In genomic region chr4:133690252-133690651, GRCm38 (mm10) we compare ENCODE assay signal across 8 mouse cellular contexts. TPM values are rescaled to one million over a fixed set of nuclear protein-coding genes. Genes with fewer than 3 reads are reported as not detected.
DNase-seq lines count a peak whose midpoint lies in the region; ATAC-seq and TF ChIP-seq lines count a peak whose summit lies in the region.

No protein-coding gene starts in this region.

- DNase-seq in heart, adult 18-20 months, result peak; percentile 53 to 57
- DNase-seq in heart, embryonic 10.5 days (ENCODE audit: low spot score), result no peak
- DNase-seq in adipocyte (ENCODE audit: low spot score), result peak; percentile 74
- DNase-seq in limb, embryonic 14.5 days (ENCODE audit: low spot score), result peak; percentile 82
- DNase-seq in thymus, postnatal 25 days, result no peak
- no peak for DNase-seq in left cerebral cortex, adult 11 months (ENCODE audit: low spot score)
- DNase-seq in urinary bladder, postnatal 36 days (ENCODE audit: low spot score in 2 of 2), result no peak

- no peak overlapping the region for H3K4me3 ChIP-seq in heart, embryonic 10.5 days
- H3K4me3 ChIP-seq in heart, embryonic 16.5 days (ENCODE audit: low read length), result no peak overlapping the region
- no peak overlapping the region for H3K4me3 ChIP-seq in limb, embryonic 14.5 days (replicated peaks; ENCODE audit: low read length)

- H3K9me3 ChIP-seq in heart, embryonic 10.5 days, result no peaks in the 10 kb centered on the region
- no peaks in the 10 kb centered on the region for H3K9me3 ChIP-seq in heart, embryonic 16.5 days (replicated peaks; ENCODE audit: control insufficient read depth, low read length)
- H3K9me3 ChIP-seq in limb, embryonic 14.5 days (ENCODE audit: control insufficient read depth, low read length), result no peaks in the 10 kb centered on the region

- WGBS in heart, embryonic 10.5 days, result 43% methylated on average over 5 of the region's 5 CpGs
- WGBS in heart, embryonic 16.5 days, result 18% methylated on average over 5 of the region's 5 CpGs
- 16% methylated on average over 5 of the region's 5 CpGs for WGBS in limb, embryonic 14.5 days

- no peak for TF ChIP-seq POLR2A in limb, embryonic 14.5 days (IDR thresholded peaks at IDR 0.05; ENCODE audit: borderline replicate concordance, extremely low read depth, insufficient read depth, insufficient read length)

- peaks cover 12% of the 10 kb centered on the region for H3K4me1 ChIP-seq in heart, embryonic 10.5 days
- peaks cover 29% of the 10 kb centered on the region for H3K4me1 ChIP-seq in heart, embryonic 16.5 days (ENCODE audit: control insufficient read depth, insufficient read depth, low read length)
- H3K4me1 ChIP-seq in limb, embryonic 14.5 days (ENCODE audit: control insufficient read depth, insufficient read depth, low read length), result peaks cover 11% of the 10 kb centered on the region

- H3K27me3 ChIP-seq in heart, embryonic 10.5 days (ENCODE audit: insufficient read depth, poor library complexity, severe bottlenecking), result no peaks in the 10 kb centered on the region
- H3K27me3 ChIP-seq in heart, embryonic 16.5 days (ENCODE audit: control insufficient read depth, insufficient read depth, low read length), result no peaks in the 10 kb centered on the region
- H3K27me3 ChIP-seq in limb, embryonic 14.5 days (ENCODE audit: control insufficient read depth, insufficient read depth, low read length), result no peaks in the 10 kb centered on the region

- H3K27ac ChIP-seq in heart, embryonic 10.5 days, result no peak overlapping the region
- peak overlapping the region; percentile 49 for H3K27ac ChIP-seq in heart, embryonic 16.5 days (ENCODE audit: low read length)
- no peak overlapping the region for H3K27ac ChIP-seq in limb, embryonic 14.5 days (replicated peaks; ENCODE audit: low read depth, low read length)

- ATAC-seq in heart, embryonic 16.5 days (replicated peaks; ENCODE audit: extremely low read depth, insufficient read depth, low FRiP score), result no peak
- peak; percentile 34; the same call in 1 of the 2 replicates for ATAC-seq in limb, embryonic 14.5 days (ENCODE audit: low FRiP score, low read depth)

- no peak overlapping the region for H3K9ac ChIP-seq in heart, embryonic 16.5 days (ENCODE audit: low read length)
- no peak overlapping the region for H3K9ac ChIP-seq in limb, embryonic 14.5 days (ENCODE audit: low read depth, low read length, severe bottlenecking)

- peaks cover 100% of the 10 kb centered on the region for H3K36me3 ChIP-seq in heart, embryonic 10.5 days
- H3K36me3 ChIP-seq in heart, embryonic 16.5 days (ENCODE audit: control insufficient read depth, insufficient read depth), result peaks cover 93% of the 10 kb centered on the region
- peaks cover 98% of the 10 kb centered on the region for H3K36me3 ChIP-seq in limb, embryonic 14.5 days (ENCODE audit: control insufficient read depth, insufficient read depth, low read length)

- no peak overlapping the region for H3K4me2 ChIP-seq in heart, embryonic 16.5 days (ENCODE audit: low read depth, low read length)
- no peak overlapping the region for H3K4me2 ChIP-seq in limb, embryonic 14.5 days (replicated peaks; ENCODE audit: low read depth, low read length, severe bottlenecking)

RNA-seq across cellular contexts. Expression of gene Pigv, which starts 17.8 kb away (rescaled TPM):
- total RNA-seq in heart, adult 18-20 months (2021), result 10 to 100 TPM; 12.5 to 12.7 TPM
- 15.2 and 16.4 TPM in 2 replicates for polyA plus RNA-seq in heart, embryonic 10.5 days (2016; fragmentation: Nextera tagmentation; extraction: Ambion mirVana)
- polyA plus RNA-seq in heart, embryonic 16.5 days (2015; fragmentation: Nextera tagmentation; extraction: Ambion mirVana), result 13.9 and 16.7 TPM in 2 replicates
- 12.2 and 13.7 TPM in 2 replicates for polyA plus RNA-seq in limb, embryonic 14.5 days (2012; rRNA removed)
- 10.9 and 12.5 TPM in 2 replicates for polyA plus RNA-seq in limb, embryonic 14.5 days (2014; fragmentation: Nextera tagmentation; extraction: Ambion mirVana)

RNA-seq across cellular contexts. Expression of gene Zdhhc18, which starts 40.3 kb away (rescaled TPM):
- total RNA-seq in heart, adult 18-20 months (2021), result 10 to 100 TPM; 20.9 to 31.7 TPM
- 1.6 and 2.9 TPM in 2 replicates for polyA plus RNA-seq in heart, embryonic 10.5 days (2016; fragmentation: Nextera tagmentation; extraction: Ambion mirVana)
- polyA plus RNA-seq in heart, embryonic 16.5 days (2015; fragmentation: Nextera tagmentation; extraction: Ambion mirVana), result 1.8 and 2.2 TPM in 2 replicates
- 38.0 and 46.5 TPM in 2 replicates for polyA plus RNA-seq in limb, embryonic 14.5 days (2012; rRNA removed)
- 4.0 and 7.0 TPM in 2 replicates for polyA plus RNA-seq in limb, embryonic 14.5 days (2014; fragmentation: Nextera tagmentation; extraction: Ambion mirVana)

Comparison
In these comparisons a context has a peak if more than half of its experiments do, and no peak if none do; other contexts are left out.
1. DNase-seq: peak in heart, adult 18-20 months (2 of 2), adipocyte (single experiment) and limb, embryonic 14.5 days (single experiment); none in heart, embryonic 10.5 days (single experiment), thymus, postnatal 25 days (single experiment), left cerebral cortex, adult 11 months (single experiment) and urinary bladder, postnatal 36 days (0 of 2).